8 mouse cellular contexts compared by ENCODE assay signal in the genomic region with DNA sequence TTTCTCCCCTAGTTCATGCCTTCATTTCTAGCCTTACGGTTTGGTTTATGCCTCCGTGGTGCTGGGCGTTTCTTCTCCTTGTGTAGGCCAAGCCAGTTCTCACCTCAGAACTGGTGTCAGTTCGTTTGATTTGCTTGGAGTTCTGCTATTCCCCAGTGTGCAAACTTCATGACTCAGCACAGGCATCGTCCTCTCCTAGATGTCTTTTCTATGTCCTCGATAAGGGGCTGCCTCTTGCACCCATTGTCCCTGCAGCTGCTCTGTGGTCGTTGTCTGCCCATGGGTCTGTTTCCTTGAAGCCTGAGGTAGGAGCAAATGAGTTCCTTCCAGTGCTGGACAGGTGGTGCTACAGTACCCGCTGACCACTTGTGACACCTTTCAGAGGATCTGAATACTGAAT. TPM values are rescaled to one million over a fixed set of nuclear protein-coding genes. Genes with fewer than 3 reads are reported as not detected.
A peak's percentile ranks its signal among the peaks of the same experiment; 100 is the strongest.
DNase-seq lines count a peak whose midpoint lies in the region; ATAC-seq and TF ChIP-seq lines count a peak whose summit lies in the region.

No protein-coding gene starts in this region.

- H3K27me3 ChIP-seq in spleen, adult 2 months (ENCODE audit: control insufficient read depth, insufficient read depth, low read length) = no peaks in the 10 kb centered on the region
- no peaks in the 10 kb centered on the region for H3K27me3 ChIP-seq in embryonic facial prominence, embryonic 15.5 days
- H3K27me3 ChIP-seq in hindbrain, postnatal 0 days (ENCODE audit: insufficient read depth, low read length) = no peaks in the 10 kb centered on the region
- no peaks in the 10 kb centered on the region for H3K27me3 ChIP-seq in midbrain, embryonic 12.5 days

- TF ChIP-seq CTCF in spleen, adult 2 months (IDR thresholded peaks at IDR 0.05; ENCODE audit: extremely low read depth, insufficient read depth, insufficient read length, insufficient replicate concordance) = no peak
- TF ChIP-seq CTCF in hindbrain, postnatal 0 days (IDR thresholded peaks at IDR 0.05; ENCODE audit: low read depth) = peak; percentile 4; the same call in 1 of the 2 replicates

- WGBS in spleen, adult 2 months = 10% methylated on average over 8 of the region's 8 CpGs
- 20% methylated on average over 8 of the region's 8 CpGs for WGBS in embryonic facial prominence, embryonic 15.5 days
- WGBS in hindbrain, postnatal 0 days = 17% methylated on average over 8 of the region's 8 CpGs
- 26% methylated on average over 8 of the region's 8 CpGs for WGBS in midbrain, embryonic 12.5 days

- no peak overlapping the region; the same call in 1 of the 2 replicates for H3K27ac ChIP-seq in spleen, adult 2 months (ENCODE audit: insufficient read depth, low read length)
- peak overlapping the region; percentile 97 for H3K27ac ChIP-seq in embryonic facial prominence, embryonic 15.5 days (replicated peaks)
- peak overlapping the region; percentile 94 for H3K27ac ChIP-seq in hindbrain, postnatal 0 days
- H3K27ac ChIP-seq in midbrain, embryonic 12.5 days (replicated peaks) = peak overlapping the region; percentile 80

- H3K4me3 ChIP-seq in spleen, adult 2 months (ENCODE audit: extremely low read depth, insufficient read depth, insufficient read length) = peak overlapping the region; percentile 95
- H3K4me3 ChIP-seq in embryonic facial prominence, embryonic 15.5 days (replicated peaks) = peak overlapping the region; percentile 86
- H3K4me3 ChIP-seq in hindbrain, postnatal 0 days (ENCODE audit: low read length) = peak overlapping the region; percentile 71
- H3K4me3 ChIP-seq in midbrain, embryonic 12.5 days = peak overlapping the region; percentile 81

- peaks cover 8% of the 10 kb centered on the region for H3K36me3 ChIP-seq in spleen, adult 2 months (ENCODE audit: control insufficient read depth, insufficient read depth, low read length)
- H3K36me3 ChIP-seq in embryonic facial prominence, embryonic 15.5 days = peaks cover 16% of the 10 kb centered on the region
- peaks cover 17% of the 10 kb centered on the region for H3K36me3 ChIP-seq in hindbrain, postnatal 0 days (ENCODE audit: insufficient read depth, low read length)
- H3K36me3 ChIP-seq in midbrain, embryonic 12.5 days = peaks cover 15% of the 10 kb centered on the region

- no peak for DNase-seq in spleen, adult 2 months (ENCODE audit: low read depth in 1 of 2, low spot score in 2 of 2)
- DNase-seq in spleen, adult 18-20 months = no peak
- DNase-seq in hindbrain, postnatal 0 days (ENCODE audit: low spot score) = peak; percentile 40
- DNase-seq in urinary bladder, postnatal 25 days (ENCODE audit: low spot score) = no peak
- no peak for DNase-seq in right cerebral cortex, postnatal 14 days
- DNase-seq in retina, embryonic 14.5 days (ENCODE audit: low spot score) = no peak

- peak overlapping the region; percentile 81 for H3K4me2 ChIP-seq in embryonic facial prominence, embryonic 15.5 days (replicated peaks)
- H3K4me2 ChIP-seq in hindbrain, postnatal 0 days (ENCODE audit: low read depth, low read length) = peak overlapping the region; percentile 74
- peak overlapping the region; percentile 84 for H3K4me2 ChIP-seq in midbrain, embryonic 12.5 days (replicated peaks)

- peak overlapping the region; percentile 98 for H3K9ac ChIP-seq in embryonic facial prominence, embryonic 15.5 days
- H3K9ac ChIP-seq in hindbrain, postnatal 0 days (replicated peaks; ENCODE audit: low read length) = peak overlapping the region; percentile 82
- H3K9ac ChIP-seq in midbrain, embryonic 12.5 days (replicated peaks) = peak overlapping the region; percentile 89

- no peak for TF ChIP-seq POLR2A in spleen, adult 2 months (IDR thresholded peaks at IDR 0.05; ENCODE audit: low read depth, low read length)

- H3K9me3 ChIP-seq in embryonic facial prominence, embryonic 15.5 days (replicated peaks) = no peaks in the 10 kb centered on the region
- H3K9me3 ChIP-seq in hindbrain, postnatal 0 days (ENCODE audit: low read length) = no peaks in the 10 kb centered on the region
- no peaks in the 10 kb centered on the region for H3K9me3 ChIP-seq in midbrain, embryonic 12.5 days

- H3K4me1 ChIP-seq in spleen, adult 2 months (ENCODE audit: control insufficient read depth, insufficient read depth, insufficient read length) = peaks cover 6% of the 10 kb centered on the region; the same call in 1 of the 2 replicates
- peaks cover 19% of the 10 kb centered on the region for H3K4me1 ChIP-seq in embryonic facial prominence, embryonic 15.5 days
- H3K4me1 ChIP-seq in hindbrain, postnatal 0 days (ENCODE audit: insufficient read depth, low read length) = peaks cover 12% of the 10 kb centered on the region; the same call in 1 of the 2 replicates
- peaks cover 14% of the 10 kb centered on the region for H3K4me1 ChIP-seq in midbrain, embryonic 12.5 days

- no peak for ATAC-seq in embryonic facial prominence, embryonic 15.5 days (ENCODE audit: insufficient number of reproducible peaks, low FRiP score, low TSS enrichment, low read depth)
- peak; percentile 2; the same call in 1 of the 2 replicates for ATAC-seq in hindbrain, postnatal 0 days
- ATAC-seq in midbrain, embryonic 12.5 days (ENCODE audit: low FRiP score, low read depth) = no peak; the same call in 1 of the 2 replicates

RNA-seq across cellular contexts. Expression of a gene that starts 0.8 kb away (rescaled TPM):
- 33.1 and 39.0 TPM in 2 replicates for polyA plus RNA-seq in spleen, adult 2 months (2012; rRNA removed)
- 33.3 and 33.7 TPM in 2 replicates for polyA plus RNA-seq in embryonic facial prominence, embryonic 15.5 days (2015; fragmentation: Nextera tagmentation; extraction: Ambion mirVana)
- 39.4 and 40.8 TPM in 2 replicates for total RNA-seq in hindbrain, postnatal 0 days (2014; rRNA removed)
- polyA plus RNA-seq in hindbrain, postnatal 0 days (2015; fragmentation: Nextera tagmentation; extraction: Ambion mirVana) = 18.7 and 19.9 TPM in 2 replicates
- polyA plus RNA-seq in midbrain, embryonic 12.5 days (2016; fragmentation: Nextera tagmentation; extraction: Ambion mirVana) = 23.9 and 26.4 TPM in 2 replicates

RNA-seq across cellular contexts. Expression of a gene that starts 41.3 kb away (rescaled TPM):
- 1.2 and 1.5 TPM in 2 replicates for polyA plus RNA-seq in spleen, adult 2 months (2012; rRNA removed)
- polyA plus RNA-seq in embryonic facial prominence, embryonic 15.5 days (2015; fragmentation: Nextera tagmentation; extraction: Ambion mirVana) = 7.4 and 7.5 TPM in 2 replicates
- 0.65 and 2.7 TPM in 2 replicates for total RNA-seq in hindbrain, postnatal 0 days (2014; rRNA removed)
- polyA plus RNA-seq in hindbrain, postnatal 0 days (2015; fragmentation: Nextera tagmentation; extraction: Ambion mirVana) = 1.3 and 1.8 TPM in 2 replicates
- 10.6 and 11.1 TPM in 2 replicates for polyA plus RNA-seq in midbrain, embryonic 12.5 days (2016; fragmentation: Nextera tagmentation; extraction: Ambion mirVana)

RNA-seq across cellular contexts. Expression of a gene that starts 41.4 kb away (rescaled TPM):
- polyA plus RNA-seq in spleen, adult 2 months (2012; rRNA removed) = 2.1 and 2.4 TPM in 2 replicates
- polyA plus RNA-seq in embryonic facial prominence, embryonic 15.5 days (2015; fragmentation: Nextera tagmentation; extraction: Ambion mirVana) = 78.7 and 82.5 TPM in 2 replicates
- 14.8 and 19.9 TPM in 2 replicates for total RNA-seq in hindbrain, postnatal 0 days (2014; rRNA removed)
- 59.6 and 65.6 TPM in 2 replicates for polyA plus RNA-seq in hindbrain, postnatal 0 days (2015; fragmentation: Nextera tagmentation; extraction: Ambion mirVana)
- polyA plus RNA-seq in midbrain, embryonic 12.5 days (2016; fragmentation: Nextera tagmentation; extraction: Ambion mirVana) = 96.0 and 107 TPM in 2 replicates

Comparison
In these comparisons a context has a peak if more than half of its experiments do, and no peak if none do; other contexts are left out.
1. RNA of a gene that starts 41.4 kb away (polyA plus RNA-seq): 96.0 to 107 TPM in midbrain, embryonic 12.5 days, 78.7 to 82.5 TPM in embryonic facial prominence, embryonic 15.5 days and 59.6 to 65.6 TPM in hindbrain, postnatal 0 days; 2.1 to 2.4 TPM in spleen, adult 2 months; every median in the first group is over 10 times any median in the second.
2. Peak in every context shown above with its lines, with median percentiles within 50 percentile points of each other: H3K4me3 ChIP-seq, H3K4me2 ChIP-seq and H3K9ac ChIP-seq.